Mouse (Mus musculus) left cerebral cortex, postnatal 25 days (tissue): ENCODE measurements at regions not wholly inside any gene's neighbourhood (a gene's known extent, or its start where the extent isn't known, plus 50 kb on each side); places are given as distances from the start of the nearest gene placed in this dataset.

ENCODE experiments used
- DNase-seq, 2 experiments: peaks; one replicate each; pipeline ENCODE4 v3.0.0; 2022; ENCODE audit warnings: low spot score in 2 of 2, mixed read lengths in 1 of 2
- intact Hi-C: fragments of 180-260 bp; cut with DNase I; formaldehyde crosslinking; loops from one replicate; pipeline ENCODE4 v1.15.1; 2025

GRCm38 (mm10) chr13:71075916-71076315 is 234.3 kb upstream of the Adamts16 start:
- intact Hi-C loops, result no loop called here
- no peak for DNase-seq

- no peak for DNase-seq
- intact Hi-C loops, result no loop called here
Observed at GRCm38 (mm10) chr13:71074012-71074411, 232.4 kb upstream of the Adamts16 start.

GRCm38 (mm10) chr13:71068757-71069201 is 227.2 kb upstream of the Adamts16 start:
- no peak for DNase-seq
- intact Hi-C loops, result no loop called here

GRCm38 (mm10) chr13:71068011-71068410 is 226.4 kb upstream of the Adamts16 start:
- intact Hi-C loops, result no loop called here

GRCm38 (mm10) chr13:71065568-71065967 is 224.0 kb upstream of the Adamts16 start:
- peak; percentile 17 to 71 for DNase-seq

More at GRCm38 (mm10) chr13:71068011-71068410, 226.4 kb upstream of the Adamts16 start:
- no peak for DNase-seq

GRCm38 (mm10) chr13:71064590-71065307 is 223.1 kb upstream of the Adamts16 start:
- DNase-seq, result no peak

More at GRCm38 (mm10) chr13:71065568-71065967, 224.0 kb upstream of the Adamts16 start:
- intact Hi-C loops, result no loop called here

GRCm38 (mm10) chr13:71053361-71054264 is 212.0 kb upstream of the Adamts16 start:
- no peak for DNase-seq
- intact Hi-C loops, result no loop called here

More at GRCm38 (mm10) chr13:71064590-71065307, 223.1 kb upstream of the Adamts16 start:
- intact Hi-C loops, result no loop called here

GRCm38 (mm10) chr13:71050646-71051045 is 209.0 kb upstream of the Adamts16 start:
- DNase-seq, result no peak
- intact Hi-C loops, result no loop called here

GRCm38 (mm10) chr13:71036000-71036399 is 194.4 kb upstream of the Adamts16 start:
- intact Hi-C loops, result no loop called here
- no peak for DNase-seq

- intact Hi-C loops, result no loop called here
- no peak for DNase-seq
Observed at GRCm38 (mm10) chr13:71034926-71035687, 193.5 kb upstream of the Adamts16 start.

- intact Hi-C loops, result loop anchor here (2.0 to 10.0 kb wide), 3 partner anchors 97 to 243 kb away; no protein-coding TSS in a partner anchor
- DNase-seq, result peak; percentile 45 to 52
Observed at GRCm38 (mm10) chr13:71008216-71008615, 166.6 kb upstream of the Adamts16 start.

- peak; percentile 56 to 72 for DNase-seq
- intact Hi-C loops, result loop anchor here (10.0 kb wide), 2 partner anchors 239 to 241 kb away; no protein-coding TSS in a partner anchor
Observed at GRCm38 (mm10) chr13:71006117-71006516, 164.5 kb upstream of the Adamts16 start.

- DNase-seq, result no peak
- intact Hi-C loops, result loop anchor here (2.0 to 10.0 kb wide), 3 partner anchors 163 to 241 kb away; partner anchors contain the start of gene Adamts16
Observed at GRCm38 (mm10) chr13:71003517-71003916, 161.9 kb upstream of the Adamts16 start.

GRCm38 (mm10) chr13:71001278-71001677 is 159.7 kb upstream of the Adamts16 start:
- DNase-seq, result peak; percentile 81 to 84
- intact Hi-C loops, result loop anchor here (1.0 to 10.0 kb wide), 3 partner anchors 236 to 358 kb away; no protein-coding TSS in a partner anchor

- intact Hi-C loops, result loop anchor here (1.0 to 10.0 kb wide), 3 partner anchors 236 to 357 kb away; no protein-coding TSS in a partner anchor
- no peak for DNase-seq
Observed at GRCm38 (mm10) chr13:71000422-71001008, 158.9 kb upstream of the Adamts16 start.

- no peak for DNase-seq
- intact Hi-C loops, result no loop called here
Observed at GRCm38 (mm10) chr13:70993522-70993921, 151.9 kb upstream of the Adamts16 start.

- intact Hi-C loops, result no loop called here
- DNase-seq, result no peak
Observed at GRCm38 (mm10) chr13:70989999-70990645, 148.5 kb upstream of the Adamts16 start.

- intact Hi-C loops, result no loop called here
Observed at GRCm38 (mm10) chr13:70979344-70979743, 137.7 kb upstream of the Adamts16 start.

More at GRCm38 (mm10) chr13:70979344-70979743, 137.7 kb upstream of the Adamts16 start:
- DNase-seq, result no peak
